Mouse (Mus musculus): ENCODE measurements around the gene Fmo2.

Fmo2 gene

DNA sequence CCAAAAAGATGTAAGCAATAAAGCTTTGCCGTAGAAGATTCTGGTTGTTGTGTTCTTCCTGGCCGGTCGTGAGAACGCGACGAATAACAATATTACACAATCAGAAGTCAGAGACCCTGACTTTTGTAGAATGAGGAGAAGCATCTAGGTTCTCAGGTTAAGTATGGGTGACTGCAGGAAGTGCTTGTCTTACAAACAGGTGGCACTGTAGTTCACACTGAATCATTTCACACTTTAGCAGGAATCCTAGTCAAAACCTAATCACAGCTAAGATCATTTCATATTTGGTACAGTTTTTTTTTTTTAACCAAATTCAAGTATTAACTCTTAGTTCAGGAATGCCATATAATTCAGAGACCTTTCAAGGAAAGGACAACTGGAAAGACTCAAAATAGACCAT is 51.0 kb downstream of the Fmo2 start:
- no peak for DNase-seq (ENCODE audit: low spot score)

DNA sequence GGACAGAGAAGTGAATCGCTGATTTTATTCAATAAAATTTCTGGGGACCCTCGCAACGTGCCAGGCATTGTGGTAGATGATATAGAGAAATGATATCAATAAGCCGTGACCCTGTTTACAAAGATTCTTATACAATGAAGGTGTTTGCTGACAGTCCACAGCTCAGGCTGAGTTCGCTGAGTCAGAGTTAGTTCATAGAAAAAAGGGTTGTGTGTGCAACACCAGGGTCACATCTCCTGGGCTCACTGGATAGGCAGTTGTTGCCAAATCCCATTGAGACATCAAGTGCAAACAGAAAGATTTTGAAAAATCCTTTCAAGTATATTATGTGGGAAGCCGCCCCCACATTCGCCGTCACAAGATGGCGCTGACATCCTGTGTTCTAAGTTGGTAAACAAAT is 58.3 kb downstream of the Fmo2 start:
- DNase-seq (ENCODE audit: low spot score) = no peak

DNA sequence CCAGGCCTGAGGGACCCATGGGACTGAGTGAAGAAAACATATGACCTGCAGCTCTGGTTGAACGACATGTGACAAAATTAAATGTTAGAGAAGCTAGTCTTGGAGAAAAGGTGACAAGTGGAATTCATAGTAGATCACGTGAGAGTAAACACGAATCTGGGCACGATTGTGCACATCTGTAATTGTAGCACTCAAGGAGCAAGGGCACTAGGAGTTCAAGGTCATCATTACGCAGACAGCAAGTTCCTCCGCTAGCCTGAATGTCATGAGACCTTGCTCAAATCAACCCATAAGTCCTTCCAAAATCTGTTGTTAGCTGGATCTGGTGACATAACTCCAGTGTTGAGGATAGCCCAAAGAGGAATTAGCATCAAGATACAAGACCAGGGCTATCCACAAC is 59.5 kb downstream of the Fmo2 start:
- DNase-seq (ENCODE audit: low spot score) = no peak

DNA sequence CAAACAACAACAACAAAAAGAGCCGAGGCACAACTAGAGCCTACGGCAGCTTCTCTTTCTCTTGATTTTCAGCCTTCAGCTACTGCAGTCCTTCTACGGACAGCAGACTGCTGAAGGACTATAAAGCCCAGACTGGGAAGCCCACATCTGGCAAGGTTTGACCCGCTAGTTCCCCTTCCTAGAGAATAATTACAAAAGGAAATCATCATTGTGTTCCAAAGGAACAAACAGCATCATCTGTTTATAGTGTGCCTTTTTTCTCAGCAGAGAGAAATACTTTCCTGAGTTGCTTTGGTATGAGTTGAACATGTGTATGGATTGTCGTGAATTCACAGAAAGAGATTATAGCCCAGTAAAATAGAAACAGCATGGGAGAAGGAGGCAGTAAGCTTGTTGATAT is 64.2 kb downstream of the Fmo2 start:
- no peak for DNase-seq (ENCODE audit: low spot score)

DNA sequence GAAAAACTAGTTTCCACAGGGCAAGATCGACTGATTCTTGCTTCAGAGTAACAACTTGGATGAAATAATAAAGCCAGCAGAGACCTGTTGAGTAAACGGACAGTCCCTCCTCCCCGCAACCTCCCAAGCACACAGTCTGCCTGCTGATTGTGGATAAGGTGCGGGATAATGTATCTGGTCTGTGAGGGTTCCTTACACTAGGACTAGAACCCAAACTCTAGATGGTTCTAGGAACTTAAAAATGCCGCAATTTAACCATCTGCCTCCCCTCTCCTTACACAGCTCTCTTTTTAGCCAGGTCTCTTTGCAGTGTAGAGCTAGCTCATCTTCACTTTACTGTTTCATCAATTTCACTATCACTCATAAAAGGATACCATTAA is 66.0 kb downstream of the Fmo2 start:
- no peak for DNase-seq (ENCODE audit: low spot score)

DNA sequence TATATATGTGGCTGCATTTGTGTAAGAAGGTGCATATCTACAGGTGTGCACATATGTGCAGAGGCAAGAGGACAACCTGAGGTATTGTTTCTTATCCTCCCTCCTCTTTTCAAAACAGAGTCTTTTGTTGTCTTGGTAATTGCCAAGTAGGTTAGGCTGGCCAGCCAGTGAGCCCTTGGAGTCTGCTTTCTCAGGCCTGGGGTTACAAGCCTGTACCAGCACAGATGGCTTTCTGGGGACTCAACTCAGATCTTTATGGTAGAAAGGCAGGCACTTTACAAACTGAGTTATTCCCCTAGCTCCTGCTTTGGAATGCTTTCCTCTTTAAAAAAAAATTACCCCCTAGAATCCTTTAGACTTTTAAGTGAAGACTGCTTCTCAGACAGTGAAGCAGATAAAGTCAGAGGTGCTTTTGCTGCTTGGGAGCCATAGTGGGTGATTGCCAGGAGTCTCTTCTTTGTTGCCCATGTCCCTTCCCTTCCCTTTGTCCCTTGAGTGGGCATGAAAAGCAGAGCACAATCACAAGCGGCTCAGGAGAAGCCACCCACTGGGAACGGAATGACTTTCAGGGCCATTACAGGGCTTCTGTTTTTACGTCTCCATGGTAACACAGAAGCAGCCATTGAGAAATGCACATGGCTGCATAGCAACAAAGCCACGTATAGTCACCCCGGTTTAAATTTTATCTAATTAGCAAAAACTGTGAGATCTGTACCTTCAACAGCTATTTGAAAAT is 66.5 kb downstream of the Fmo2 start:
- DNase-seq (ENCODE audit: low spot score) = no peak

Data from layer of hippocampus, adult 11-12 months (tissue).